Mouse (Mus musculus) thymus, adult 2 months (tissue): Measurements from ENCODE around the gene C2.

Source experiments
- CTCF ChIP-seq: fragments of 200-500 bp; IDR thresholded peaks from 2 replicates; pipeline ENCODE4 v1.5.1; 2012; ENCODE audit warnings: mild to moderate bottlenecking, control low read depth, low read length, moderate library complexity, borderline replicate concordance; ENCODE audit not compliant: control insufficient read depth, poor library complexity, insufficient read depth; ENCODE audit errors: extremely low read depth
- POLR2A ChIP-seq: fragments of 200-500 bp; IDR thresholded peaks from 2 replicates; pipeline ENCODE4 v1.6.1; 2012; ENCODE audit warnings: mild to moderate bottlenecking, low read length, control low read depth, moderate library complexity; ENCODE audit not compliant: control insufficient read depth, poor library complexity, insufficient read depth; ENCODE audit errors: extremely low read depth

- TF ChIP-seq CTCF (no peak), POLR2A (no peak)
These were observed 39.4 kb downstream of the C2 start for GRCm38 (mm10) chr17:34858670-34859069.
